Mouse (Mus musculus) ES-E14 (cell line): Measurements from ENCODE around the gene Clec16a. TPM values are rescaled to one million over a fixed set of nuclear protein-coding genes. Genes with fewer than 3 reads are reported as not detected.

Experiments used
- DNase-seq: peaks from one replicate; pipeline ENCODE4 v3.0.0-alpha.2; 2013; ENCODE audit warnings: low read depth, low spot score
- H3K27ac ChIP-seq: 2 replicates; pipeline ENCODE4 v1.5.1; 2012; ENCODE audit warnings: low read depth, mild to moderate bottlenecking, low read length, moderate library complexity, mixed read lengths; ENCODE audit not compliant: poor library complexity, insufficient read depth, severe bottlenecking
- H3K36me3 ChIP-seq: 2 replicates; pipeline ENCODE4 v1.6.1; 2012; ENCODE audit warnings: mild to moderate bottlenecking, low read length, moderate library complexity, mixed read lengths; ENCODE audit not compliant: control insufficient read depth, poor library complexity, insufficient read depth, severe bottlenecking
- H3K4me1 ChIP-seq, 2 experiments: fragments of 150-350 bp in 1 of 2; sonication (generic) in 1 of 2; 2 replicates each; pipeline ENCODE4 v1.6.1; 2012; ENCODE audit warnings: low read length in 2 of 2, mild to moderate bottlenecking in 1 of 2, mixed read lengths in 1 of 2; ENCODE audit not compliant: control insufficient read depth in 2 of 2, insufficient read depth in 2 of 2, poor library complexity in 1 of 2
- H3K4me3 ChIP-seq, 2 experiments: fragments of 150-350 bp in 1 of 2; sonication (generic) in 1 of 2; 2 replicates each; pipeline ENCODE4 v1.5.1; 2012; ENCODE audit warnings: low read length in 2 of 2, low read depth in 1 of 2, mild to moderate bottlenecking in 1 of 2, mixed read lengths in 1 of 2; ENCODE audit not compliant: insufficient read depth in 1 of 2, poor library complexity in 1 of 2, severe bottlenecking in 1 of 2
- H3K9ac ChIP-seq: 2 replicates; pipeline ENCODE4 v1.6.1; 2012; ENCODE audit warnings: low read depth, mild to moderate bottlenecking, low read length, mixed read lengths; ENCODE audit not compliant: poor library complexity, insufficient read depth, severe bottlenecking
- H3K9me3 ChIP-seq: fragments of 150-350 bp; sonication (generic); 2 replicates; pipeline ENCODE4 v1.6.1; 2012; ENCODE audit warnings: low read depth, mild to moderate bottlenecking, low read length; ENCODE audit not compliant: control insufficient read depth, insufficient read depth
- CHD2 ChIP-seq: IDR thresholded peaks from 2 replicates; pipeline ENCODE4 v1.6.1; 2014; ENCODE audit warnings: mild to moderate bottlenecking, low read depth, low read length, inconsistent platforms
- HCFC1 ChIP-seq: IDR thresholded peaks from 2 replicates; pipeline ENCODE4 v1.6.1; 2012; ENCODE audit warnings: low read length, inconsistent platforms, borderline replicate concordance; ENCODE audit not compliant: insufficient read depth
- MAFK ChIP-seq: IDR thresholded peaks from 2 replicates; pipeline ENCODE4 v1.6.1; 2014; ENCODE audit warnings: mild to moderate bottlenecking, low read depth, low read length, inconsistent platforms; ENCODE audit not compliant: insufficient read depth
- ZC3H11A ChIP-seq: IDR thresholded peaks from 2 replicates; pipeline ENCODE4 v1.6.1; 2012; ENCODE audit warnings: low read depth, mild to moderate bottlenecking, inconsistent platforms, low read length, borderline replicate concordance
- ZNF384 ChIP-seq: IDR thresholded peaks from 2 replicates; pipeline ENCODE4 v1.6.1; 2012; ENCODE audit warnings: low read depth, low read length, inconsistent platforms
- in situ Hi-C, 2 experiments: fragments of 600-800 bp; cut with MboI; formaldehyde crosslinking; loops; one replicate each; pipeline ENCODE4 v1.15.1; 2025; ENCODE audit warnings: low sequenced_read_pairs in 2 of 2, inconsistent platforms in 1 of 2; ENCODE audit not compliant: unreplicated experiment in 2 of 2
- total RNA-seq: library from RNA; depleted of rRNA; stranded (reverse); fragments of 300-350 nt; gene quantifications from 2 replicates; pipeline ENCODE4 v1.2.3, GENCODE M21; 2012

Gene Clec16a
- total RNA-seq, 1 experiment: 14.6 TPM

DNA sequence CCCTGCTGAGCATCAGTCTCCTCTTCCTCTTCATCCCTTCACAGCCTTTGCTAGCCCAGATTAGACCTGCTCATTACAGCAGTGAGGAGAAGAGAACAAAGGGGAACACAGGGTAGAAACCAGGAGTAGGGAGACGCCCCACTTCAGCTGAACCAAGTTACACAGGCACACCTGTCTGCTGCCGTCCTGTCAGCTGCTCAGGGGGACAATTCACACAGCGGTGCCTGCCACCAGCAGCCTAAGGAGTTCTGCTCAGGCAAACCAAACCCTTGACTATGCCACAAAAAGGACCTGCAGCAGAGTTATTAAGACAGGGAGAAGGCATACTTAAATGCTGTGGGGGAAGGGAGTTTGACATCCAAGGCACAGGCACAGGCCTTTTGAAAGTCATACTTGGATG is 121.6 kb downstream of the Clec16a start:
- in situ Hi-C loops: no loop called here
- Histone ChIP-seq H3K4me3 (no peak overlapping the region), H3K9ac (no peak overlapping the region), H3K27ac (no peak overlapping the region), H3K36me3 (no peaks in the 10 kb centered on the region), H3K4me1 (peaks cover 2 to 5% of the 10 kb centered on the region in 2 experiments; a peak in 1 of 4 replicates), H3K9me3 (no peaks in the 10 kb centered on the region)
- no peak for DNase-seq
- no peak for TF ChIP-seq MAFK
- no peak for TF ChIP-seq CHD2
- no peak for TF ChIP-seq HCFC1
- no peak for TF ChIP-seq ZC3H11A
- no peak for TF ChIP-seq ZNF384

DNA sequence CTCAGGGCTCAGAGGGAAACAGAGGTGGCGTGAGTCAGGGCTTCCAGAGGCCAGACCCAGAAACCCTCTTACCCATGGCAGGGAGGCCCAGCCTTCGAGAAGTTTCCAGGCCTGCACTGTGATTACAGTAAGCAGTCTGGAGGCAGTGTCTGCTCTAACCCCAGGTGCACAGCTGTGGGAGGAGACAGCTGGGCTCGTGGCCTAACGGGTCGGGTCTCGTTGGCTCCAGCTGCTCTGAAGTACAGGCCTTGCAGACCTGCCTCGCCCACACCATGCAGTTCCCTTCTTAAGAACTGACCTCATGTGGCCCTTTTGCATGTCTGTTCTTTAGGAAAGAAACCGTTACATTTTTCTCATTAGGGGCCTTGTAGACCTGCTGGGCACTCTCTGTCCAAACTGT is 123.3 kb downstream of the Clec16a start:
- DNase-seq: no peak
- Histone ChIP-seq H3K9ac (no peak overlapping the region), H3K9me3 (no peaks in the 10 kb centered on the region), H3K4me1 (peaks cover 2 to 5% of the 10 kb centered on the region in 2 experiments; a peak in 1 of 4 replicates), H3K36me3 (no peaks in the 10 kb centered on the region), H3K27ac (no peak overlapping the region), H3K4me3 (no peak overlapping the region)
- in situ Hi-C loops: no loop called here
- TF ChIP-seq HCFC1: no peak
- no peak for TF ChIP-seq ZC3H11A
- TF ChIP-seq ZNF384: no peak
- no peak for TF ChIP-seq MAFK
- no peak for TF ChIP-seq CHD2

DNA sequence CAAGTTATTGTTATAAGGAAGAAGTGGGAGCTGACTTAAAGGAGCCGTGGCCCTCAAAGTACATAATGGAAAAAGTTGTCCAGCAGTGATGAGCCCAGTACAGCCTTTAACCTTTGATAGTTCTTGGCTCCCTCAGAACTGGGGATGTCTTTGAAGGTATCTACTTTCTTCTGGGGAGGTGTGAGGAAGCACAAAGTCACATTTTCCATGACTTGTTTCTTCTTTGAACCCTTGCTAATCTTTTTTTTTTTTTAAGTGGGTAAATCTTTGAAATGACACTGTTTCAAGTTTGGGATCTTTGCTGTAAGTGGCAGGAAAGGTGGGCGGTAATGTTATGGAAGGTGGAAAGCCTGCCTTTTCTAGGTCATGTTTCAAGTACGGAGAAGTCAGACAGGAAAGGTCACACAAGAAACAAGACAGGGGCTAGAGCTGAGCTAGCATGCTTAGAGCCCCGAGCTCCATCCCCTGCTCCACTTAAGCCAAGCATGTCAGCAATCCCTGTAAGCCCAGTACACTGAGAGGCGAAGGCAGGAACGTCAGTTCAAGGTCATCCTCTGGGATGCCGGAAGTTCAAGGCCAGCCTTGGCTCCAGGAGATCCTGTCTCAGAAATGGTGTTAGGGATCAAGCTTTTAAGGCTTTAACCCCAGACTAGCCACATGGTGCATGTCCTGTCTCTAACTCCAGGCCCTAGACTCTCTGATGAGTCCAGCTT is 124.0 kb downstream of the Clec16a start:
- H3K9me3 ChIP-seq: no peaks in the 10 kb centered on the region
- in situ Hi-C loops: no loop called here

GRCm38 (mm10) chr16:10669936-10670335 is 124.8 kb downstream of the Clec16a start:
- Histone ChIP-seq H3K36me3 (no peaks in the 10 kb centered on the region), H3K4me1 (peaks cover 2 to 5% of the 10 kb centered on the region in 2 experiments; a peak in 1 of 4 replicates), H3K4me3 (no peak overlapping the region), H3K9ac (no peak overlapping the region), H3K9me3 (no peaks in the 10 kb centered on the region), H3K27ac (no peak overlapping the region)
- no peak for TF ChIP-seq HCFC1
- no peak for TF ChIP-seq ZNF384
- no peak for TF ChIP-seq CHD2
- TF ChIP-seq MAFK: no peak
- no peak for TF ChIP-seq ZC3H11A
- no peak for DNase-seq
- in situ Hi-C loops: no loop called here

More for the DNA sequence above, 124.0 kb downstream of the Clec16a start:
- DNase-seq: no peak
- Histone ChIP-seq H3K36me3 (no peaks in the 10 kb centered on the region), H3K4me3 (no peak overlapping the region), H3K27ac (no peak overlapping the region), H3K4me1 (peaks cover 2 to 5% of the 10 kb centered on the region in 2 experiments; a peak in 1 of 4 replicates), H3K9ac (no peak overlapping the region)
- TF ChIP-seq ZC3H11A: no peak
- TF ChIP-seq MAFK: no peak
- TF ChIP-seq HCFC1: no peak
- no peak for TF ChIP-seq CHD2
- TF ChIP-seq ZNF384: no peak
